Mouse (Mus musculus): ENCODE data around the gene Patz1.

GRCm38 (mm10) chr11:3282887-3283286, 5.8 kb upstream of the Patz1 start:
- TF ChIP-seq CTCF (IDR thresholded peaks at IDR 0.05; ENCODE audit: control insufficient read depth, insufficient read depth, low read length), result no peak
- no peak for TF ChIP-seq POLR2A (IDR thresholded peaks at IDR 0.05; ENCODE audit: borderline replicate concordance, control insufficient read depth, low read depth, low read length)
